Mouse (Mus musculus) MEL (cell line): ENCODE results near the gene Znrf1. TPM values are rescaled to one million over a fixed set of nuclear protein-coding genes. Genes with fewer than 3 reads are reported as not detected.

Experiments used
- DNase-seq: peaks from one replicate; pipeline ENCODE4 v3.0.0; 2011; ENCODE audit warnings: low read depth, low spot score
- H3K27ac ChIP-seq: 2 replicates; pipeline ENCODE4 v1.5.1; 2012; ENCODE audit warnings: low read depth, mild to moderate bottlenecking, control low read depth, low read length, moderate library complexity; ENCODE audit not compliant: control insufficient read depth
- H3K27me3 ChIP-seq, 2 experiments: fragments of 150-350 bp in 1 of 2; sonication (generic) in 1 of 2; 2 replicates each; pipeline ENCODE4 v1.6.1; 2012; ENCODE audit warnings: low read length in 2 of 2, mild to moderate bottlenecking in 2 of 2, improper control_type of control experiment in 1 of 2, moderate library complexity in 1 of 2; ENCODE audit not compliant: insufficient read depth in 2 of 2, control insufficient read depth in 1 of 2
- H3K36me3 ChIP-seq, 2 experiments: 2 replicates each; pipeline ENCODE4 v1.6.1; 2012 to 2014; ENCODE audit warnings: low read length in 2 of 2, improper control_type of control experiment in 1 of 2, inconsistent platforms in 1 of 2, mild to moderate bottlenecking in 1 of 2; ENCODE audit not compliant: insufficient read depth in 2 of 2, control insufficient read depth in 1 of 2
- H3K4me1 ChIP-seq, 2 experiments: fragments of 150-350 bp in 1 of 2; sonication (generic) in 1 of 2; 2 replicates each; pipeline ENCODE4 v1.6.1; 2012; ENCODE audit warnings: low read length in 2 of 2, improper control_type of control experiment in 1 of 2, mild to moderate bottlenecking in 1 of 2; ENCODE audit not compliant: insufficient read depth in 2 of 2, control insufficient read depth in 1 of 2
- H3K4me3 ChIP-seq, 2 experiments: fragments of 150-350 bp in 1 of 2; sonication (generic) in 1 of 2; 2 replicates each; pipeline ENCODE4 v1.5.1; 2012; ENCODE audit warnings: low read depth in 2 of 2, low read length in 2 of 2, mild to moderate bottlenecking in 2 of 2, moderate library complexity in 2 of 2, control low read depth in 1 of 2, improper control_type of control experiment in 1 of 2; ENCODE audit not compliant: control insufficient read depth in 1 of 2, insufficient read depth in 1 of 2
- H3K79me2 ChIP-seq: 2 replicates; pipeline ENCODE4 v1.6.1; 2012; ENCODE audit warnings: mild to moderate bottlenecking, low read length, moderate library complexity; ENCODE audit not compliant: control insufficient read depth, poor library complexity, insufficient read depth
- H3K9ac ChIP-seq: 2 replicates; pipeline ENCODE4 v1.6.1; 2012; ENCODE audit warnings: low read depth, mild to moderate bottlenecking, control low read depth, low read length, moderate library complexity; ENCODE audit not compliant: control insufficient read depth, poor library complexity, severe bottlenecking
- H3K9me3 ChIP-seq: fragments of 150-350 bp; sonication (generic); replicated peaks from 2 replicates; pipeline ENCODE4 v1.6.1; 2012; ENCODE audit warnings: mild to moderate bottlenecking, low read length, improper control_type of control experiment, moderate library complexity; ENCODE audit not compliant: insufficient read depth
- CHD2 ChIP-seq: IDR thresholded peaks from 2 replicates; pipeline ENCODE4 v1.6.1; 2011; ENCODE audit warnings: low read length, improper control_type of control experiment
- ELF1 ChIP-seq: IDR thresholded peaks from 2 replicates; pipeline ENCODE4 v1.6.1; 2014; ENCODE audit warnings: low read depth, mild to moderate bottlenecking, inconsistent platforms, low read length, improper control_type of control experiment, moderate library complexity
- EP300 ChIP-seq, 2 experiments: IDR thresholded peaks; 2 replicates each; pipeline ENCODE4 v1.6.1; 2011; ENCODE audit warnings: improper control_type of control experiment in 2 of 2, low read length in 2 of 2, low read depth in 1 of 2, mild to moderate bottlenecking in 1 of 2
- ETS1 ChIP-seq: IDR thresholded peaks from 2 replicates; pipeline ENCODE4 v1.6.1; 2012; ENCODE audit warnings: low read depth, mild to moderate bottlenecking, inconsistent platforms, low read length, improper control_type of control experiment, moderate library complexity
- GABPA ChIP-seq: IDR thresholded peaks from 2 replicates; pipeline ENCODE4 v1.6.1; 2012; ENCODE audit warnings: low read depth, mild to moderate bottlenecking, inconsistent platforms, low read length, improper control_type of control experiment, moderate library complexity
- HCFC1 ChIP-seq: IDR thresholded peaks from 2 replicates; pipeline ENCODE4 v1.6.1; 2012; ENCODE audit warnings: low read depth, mild to moderate bottlenecking, inconsistent platforms, low read length, improper control_type of control experiment, moderate library complexity
- KAT2A ChIP-seq: conservative IDR thresholded peaks from 2 replicates; pipeline ENCODE4 v1.6.1; 2012; ENCODE audit warnings: low read depth, low read length, improper control_type of control experiment, inconsistent platforms
- MAFK ChIP-seq: IDR thresholded peaks from 2 replicates; pipeline ENCODE4 v1.6.1; 2011; ENCODE audit warnings: low read depth, mild to moderate bottlenecking, low read length, improper control_type of control experiment, borderline replicate concordance
- MAX ChIP-seq: IDR thresholded peaks from 2 replicates; pipeline ENCODE4 v1.6.1; 2011; ENCODE audit warnings: low read length, improper control_type of control experiment
- MAZ ChIP-seq: IDR thresholded peaks from 2 replicates; pipeline ENCODE4 v1.6.1; 2012; ENCODE audit warnings: low read depth, mild to moderate bottlenecking, inconsistent platforms, low read length, improper control_type of control experiment
- MEF2A ChIP-seq: IDR thresholded peaks from 2 replicates; pipeline ENCODE4 v1.6.1; 2014; ENCODE audit warnings: low read depth, mild to moderate bottlenecking, inconsistent platforms, low read length, improper control_type of control experiment; ENCODE audit not compliant: poor library complexity, insufficient replicate concordance, severe bottlenecking; ENCODE audit errors: extremely low read depth
- MYB ChIP-seq: IDR thresholded peaks from 2 replicates; pipeline ENCODE4 v1.6.1; 2011; ENCODE audit warnings: mild to moderate bottlenecking, low read depth, low read length, improper control_type of control experiment
- MYC ChIP-seq: IDR thresholded peaks from 2 replicates; pipeline ENCODE4 v1.6.1; 2011; ENCODE audit warnings: low read depth, mild to moderate bottlenecking, low read length, improper control_type of control experiment, moderate library complexity
- NELFE ChIP-seq: IDR thresholded peaks from 2 replicates; pipeline ENCODE4 v1.6.1; 2011; ENCODE audit warnings: low read depth, low read length, improper control_type of control experiment
- NRF1 ChIP-seq: IDR thresholded peaks from 2 replicates; pipeline ENCODE4 v1.6.1; 2014; ENCODE audit warnings: low read depth, mild to moderate bottlenecking, inconsistent platforms, low read length, improper control_type of control experiment, moderate library complexity; ENCODE audit not compliant: poor library complexity, insufficient read depth, severe bottlenecking
- POLR2A ChIP-seq, 2 experiments: IDR thresholded peaks; 2 replicates each; pipeline ENCODE4 v1.6.1; 2011 to 2012; ENCODE audit warnings: low read length in 2 of 2, mild to moderate bottlenecking in 2 of 2, control low read depth in 1 of 2, improper control_type of control experiment in 1 of 2, low read depth in 1 of 2, moderate library complexity in 1 of 2; ENCODE audit not compliant: control insufficient read depth in 1 of 2, insufficient read depth in 1 of 2, poor library complexity in 1 of 2
- POLR2AphosphoS2 ChIP-seq: IDR thresholded peaks from 2 replicates; pipeline ENCODE4 v1.6.1; 2011; ENCODE audit warnings: low read length, improper control_type of control experiment
- POLR2AphosphoS5 ChIP-seq: IDR thresholded peaks from 2 replicates; pipeline ENCODE4 v1.6.1; 2012; ENCODE audit warnings: low read depth, borderline replicate concordance, mild to moderate bottlenecking, inconsistent platforms, low read length, moderate library complexity, mixed read lengths
- RAD21 ChIP-seq: IDR thresholded peaks from 2 replicates; pipeline ENCODE4 v1.6.1; 2011; ENCODE audit warnings: mild to moderate bottlenecking, low read depth, low read length, improper control_type of control experiment
- RCOR1 ChIP-seq: IDR thresholded peaks from 2 replicates; pipeline ENCODE4 v1.6.1; 2012; ENCODE audit warnings: low read depth, mild to moderate bottlenecking, inconsistent platforms, low read length, improper control_type of control experiment
- SIN3A ChIP-seq: IDR thresholded peaks from 2 replicates; pipeline ENCODE4 v1.6.1; 2012; ENCODE audit warnings: low read length, improper control_type of control experiment, inconsistent platforms
- SMC3 ChIP-seq: IDR thresholded peaks from 2 replicates; pipeline ENCODE4 v1.6.1; 2011; ENCODE audit warnings: low read depth, low read length, improper control_type of control experiment
- TAL1 ChIP-seq: IDR thresholded peaks from 2 replicates; pipeline ENCODE4 v1.6.1; 2012; ENCODE audit warnings: mild to moderate bottlenecking, inconsistent platforms, low read length, moderate library complexity, mixed read lengths
- TBP ChIP-seq: IDR thresholded peaks from 2 replicates; pipeline ENCODE4 v1.8.0; 2011; ENCODE audit warnings: low read depth, low read length, improper control_type of control experiment
- TCF12 ChIP-seq: IDR thresholded peaks from 2 replicates; pipeline ENCODE4 v1.6.1; 2014; ENCODE audit warnings: low read depth, mild to moderate bottlenecking, inconsistent platforms, low read length, improper control_type of control experiment, moderate library complexity
- USF1 ChIP-seq: IDR thresholded peaks from 2 replicates; pipeline ENCODE4 v1.6.1; 2014; ENCODE audit warnings: low read depth, mild to moderate bottlenecking, inconsistent platforms, low read length, improper control_type of control experiment, moderate library complexity
- ZC3H11A ChIP-seq: IDR thresholded peaks from 2 replicates; pipeline ENCODE4 v1.6.1; 2012; ENCODE audit warnings: low read depth, mild to moderate bottlenecking, inconsistent platforms, low read length, improper control_type of control experiment
- ZMIZ1 ChIP-seq: IDR thresholded peaks from 2 replicates; pipeline ENCODE4 v1.6.1; 2012; ENCODE audit warnings: low read depth, mild to moderate bottlenecking, inconsistent platforms, low read length, improper control_type of control experiment, moderate library complexity
- polyA plus RNA-seq, 2 experiments: library from polyadenylated mRNA; stranded (reverse) in 1 of 2; unstranded in 1 of 2; fragments of >175 nt in 1 of 2; fragments of >200 nt in 1 of 2; gene quantifications; 2 replicates each; pipeline versions ENCODE4 v1.2.1 to v1.2.4; 2012; ENCODE audit warnings: low replicate concordance in 2 of 2, low read depth in 1 of 2; ENCODE audit not compliant: insufficient read length in 2 of 2, insufficient read depth in 1 of 2, missing spikeins in 1 of 2
- total RNA-seq: library from RNA; depleted of rRNA; stranded (reverse); fragments of 300-350 nt; gene quantifications from 2 replicates; pipeline ENCODE4 v1.2.3, GENCODE M21; 2012

Znrf1 gene
- total and polyA plus RNA-seq, 3 experiments: 18.4 to 36.0 TPM; not detected in 1

DNA sequence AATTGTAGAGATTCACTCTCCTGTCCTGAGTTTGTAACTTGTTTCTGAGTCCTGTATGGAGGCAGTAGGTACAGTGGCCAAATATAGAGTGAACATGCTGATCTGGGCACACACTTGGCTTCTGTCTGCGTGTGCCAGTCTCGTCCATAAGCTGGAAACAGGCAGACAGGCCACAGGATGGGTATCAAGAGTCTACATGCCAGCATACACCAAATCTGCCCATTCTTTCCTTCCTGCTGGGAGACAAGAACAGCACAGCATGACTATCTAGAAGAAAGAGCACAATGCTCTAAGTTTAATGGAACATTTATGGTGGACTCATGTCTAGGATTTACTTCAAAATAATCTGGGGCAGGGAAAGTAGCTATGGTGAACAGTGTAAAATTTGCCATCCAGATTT lies 59.1 kb downstream of the Znrf1 start:
- Histone ChIP-seq H3K4me3 (no peak overlapping the region; a peak in 1 of 4 replicates), H3K27ac (peak overlapping the region; percentile 88), H3K36me3 (peaks cover 0 to 31% of the 10 kb centered on the region in 2 experiments; a peak in 2 of 4 replicates), H3K27me3 (no peaks in the 10 kb centered on the region), H3K9ac (no peak overlapping the region), H3K79me2 (peaks cover 6% of the 10 kb centered on the region), H3K4me1 (peaks cover 31 to 37% of the 10 kb centered on the region in 2 experiments), H3K9me3 (no peaks in the 10 kb centered on the region)
- TF ChIP-seq MAFK (no peak), USF1 (no peak), GABPA (no peak), MYB (no peak), ELF1 (no peak), RCOR1 (no peak), ETS1 (no peak), POLR2AphosphoS5 (no peak), HCFC1 (no peak), TAL1 (no peak), MEF2A (no peak), POLR2A (IDR thresholded peaks at IDR 0.05; ENCODE audit: control insufficient read depth in 1 of 2, insufficient read depth in 1 of 2, low read depth in 1 of 2, low read length in 2 of 2, poor library complexity in 1 of 2) (no peak), TBP (no peak), KAT2A (no peak)
- no peak for DNase-seq

DNA sequence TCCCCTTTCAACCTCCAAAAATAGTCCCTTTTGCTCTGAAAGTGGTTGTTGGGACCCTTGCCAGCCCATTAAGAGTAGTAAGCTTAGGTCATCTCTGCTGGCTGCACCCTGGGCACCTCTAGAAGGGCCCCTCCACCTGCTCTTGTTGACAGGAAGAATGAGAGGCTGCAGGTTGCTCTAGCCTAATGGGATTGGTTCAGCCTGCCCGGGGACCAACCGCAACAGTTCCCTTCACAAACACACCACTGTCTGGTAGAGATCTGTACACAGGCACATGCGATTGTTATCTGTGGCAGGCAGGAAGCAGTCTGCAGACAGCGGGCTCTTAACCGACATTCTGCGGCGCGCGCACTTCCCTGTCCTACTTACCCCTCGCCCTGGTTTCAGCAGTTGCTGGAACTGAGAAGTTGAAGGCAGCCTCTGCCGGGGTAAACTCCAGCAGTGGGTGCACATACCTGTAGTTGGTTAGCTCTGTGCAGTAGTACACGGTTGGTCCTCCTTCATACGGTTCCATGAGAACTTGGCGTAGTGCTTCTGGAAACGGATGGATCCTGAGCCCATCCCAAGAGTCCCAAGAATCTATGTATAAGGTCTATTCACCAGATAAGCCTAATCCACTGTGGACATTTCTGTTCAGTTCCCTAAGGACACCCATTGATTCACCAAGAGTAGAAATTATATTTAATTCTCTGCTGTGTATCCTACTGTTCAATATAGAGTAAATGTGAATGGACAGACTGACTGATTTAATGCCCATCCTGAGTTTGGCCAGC lies 60.0 kb downstream of the Znrf1 start:
- peak overlapping the region; percentile 88 for H3K27ac ChIP-seq
- H3K36me3 ChIP-seq: peaks cover 0 to 31% of the 10 kb centered on the region in 2 experiments; a peak in 2 of 4 replicates
- peaks cover 31 to 37% of the 10 kb centered on the region in 2 experiments for H3K4me1 ChIP-seq
- peak overlapping the region; percentile 22 to 47 for H3K4me3 ChIP-seq
- no peaks in the 10 kb centered on the region for H3K9me3 ChIP-seq
- peak overlapping the region; percentile 58 for H3K9ac ChIP-seq
- DNase-seq: peak; percentile 96
- H3K79me2 ChIP-seq: peaks cover 7% of the 10 kb centered on the region
- H3K27me3 ChIP-seq: no peaks in the 10 kb centered on the region
- TF ChIP-seq POLR2AphosphoS2 (0 out of 2 replicates have a peak, but pooled peaks have one; percentile 44), SIN3A (peak; percentile 94), KAT2A (peak; percentile 8; the same call in 1 of the 2 replicates), SMC3 (no peak), POLR2A (IDR thresholded peaks at IDR 0.05; ENCODE audit: control insufficient read depth in 1 of 2, insufficient read depth in 1 of 2, low read depth in 1 of 2, low read length in 2 of 2, poor library complexity in 1 of 2) (peak in 1 of 2 experiments; percentile 60; a peak in 1 of 4 replicates), ELF1 (peak; percentile 81), TAL1 (peak; percentile 73), NELFE (peak; percentile 61), MAX (peak; percentile 88), TBP (peak; percentile 44; the same call in 1 of the 2 replicates), POLR2AphosphoS5 (no peak), HCFC1 (peak; percentile 66; the same call in 1 of the 2 replicates), CHD2 (no peak; the same call in 1 of the 2 replicates), MYC (peak; percentile 76), TCF12 (peak; percentile 90), ZMIZ1 (peak; percentile 24), MAZ (peak; percentile 72; the same call in 1 of the 2 replicates), NRF1 (peak; percentile 65), MYB (peak; percentile 96), ZC3H11A (no peak), MAFK (no peak), GABPA (peak; percentile 59; the same call in 1 of the 2 replicates), RAD21 (no peak; the same call in 1 of the 2 replicates), EP300 (IDR thresholded peaks at IDR 0.05; ENCODE audit: low read depth in 1 of 2, low read length in 2 of 2) (peak; percentile 85 to 97)
